Mouse (Mus musculus): ENCODE results near the gene Flot2. TPM values are rescaled to one million over a fixed set of nuclear protein-coding genes. Genes with fewer than 3 reads are reported as not detected.

The Flot2 gene
- polyA plus RNA-seq, 1 experiment from 2014 or later, result 49.5 TPM

DNA sequence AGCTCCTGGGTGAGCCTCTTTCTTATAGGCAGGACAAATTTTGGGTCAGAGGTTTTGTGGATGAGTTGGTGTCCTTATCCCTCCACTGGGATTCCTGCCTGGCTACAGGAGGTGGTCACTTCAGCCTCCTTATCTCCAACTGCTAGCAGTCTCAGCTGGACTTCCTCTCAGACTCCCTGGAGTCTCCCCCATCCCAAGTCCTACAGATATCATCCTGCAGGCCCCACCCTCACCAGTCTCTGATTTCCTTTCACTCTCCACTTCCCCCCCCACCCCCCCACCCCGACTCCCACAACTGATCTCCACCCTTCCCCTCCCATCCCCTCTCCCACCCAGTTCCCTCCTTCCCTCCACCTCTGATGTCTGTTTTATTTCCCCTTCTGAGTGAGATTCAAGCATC is 45.9 kb downstream of the Flot2 start:
- ATAC-seq (ENCODE audit: insufficient number of reproducible peaks, low FRiP score, low TSS enrichment, low read depth) (no peak), DNase-seq (ENCODE audit: low spot score) (no peak)
- Histone ChIP-seq H3K36me3 (ENCODE audit: control insufficient read depth, insufficient read depth, low read length) (no peaks in the 10 kb centered on the region), H3K27ac (replicated peaks; ENCODE audit: low read depth, low read length) (no peak overlapping the region), H3K9me3 (ENCODE audit: control insufficient read depth, low read length) (no peaks in the 10 kb centered on the region), H3K4me2 (ENCODE audit: low read depth, severe bottlenecking) (no peak overlapping the region), H3K27me3 (ENCODE audit: control insufficient read depth, insufficient read depth, low read length) (no peaks in the 10 kb centered on the region), H3K4me3 (ENCODE audit: low read depth, low read length) (no peak overlapping the region), H3K4me1 (ENCODE audit: control insufficient read depth, insufficient read depth, low read length) (no peaks in the 10 kb centered on the region), H3K9ac (ENCODE audit: low read length) (no peak overlapping the region)
- WGBS, result 36% methylated on average over 1 of the region's 1 CpGs

DNA sequence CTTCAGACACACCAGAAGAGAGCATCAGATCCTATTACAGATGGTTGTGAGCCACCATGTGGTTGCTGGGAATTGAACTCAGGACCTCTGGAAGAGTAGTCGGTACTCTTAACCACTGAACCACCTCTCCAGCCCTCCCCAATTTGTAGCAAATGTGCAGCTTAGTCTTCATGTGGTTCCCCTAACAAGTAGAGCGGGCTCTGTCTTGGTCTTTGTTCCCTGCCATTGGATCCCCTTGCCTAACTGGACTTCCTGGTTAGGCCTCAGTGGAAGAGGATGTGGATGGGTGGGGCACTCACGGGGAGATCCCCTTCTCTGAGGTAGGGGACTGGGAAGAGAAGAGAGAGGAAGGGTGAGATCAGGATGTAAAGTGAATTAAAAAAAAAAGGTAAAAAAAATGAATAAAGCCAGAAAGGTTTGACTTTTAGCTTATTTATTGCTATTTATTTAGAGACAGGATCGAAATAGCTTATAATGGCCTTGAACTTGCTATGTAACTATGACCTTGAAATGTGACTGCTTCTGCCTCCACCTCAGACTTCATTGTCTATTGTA is 49.3 kb downstream of the Flot2 start:
- ATAC-seq (ENCODE audit: insufficient number of reproducible peaks, low FRiP score, low TSS enrichment, low read depth), result no peak
- Histone ChIP-seq H3K36me3 (ENCODE audit: control insufficient read depth, insufficient read depth, low read length) (no peaks in the 10 kb centered on the region), H3K27ac (replicated peaks; ENCODE audit: low read depth, low read length) (no peak overlapping the region), H3K4me3 (ENCODE audit: low read depth, low read length) (no peak overlapping the region), H3K9me3 (ENCODE audit: control insufficient read depth, low read length) (no peaks in the 10 kb centered on the region), H3K27me3 (ENCODE audit: control insufficient read depth, insufficient read depth, low read length) (no peaks in the 10 kb centered on the region), H3K4me2 (ENCODE audit: low read depth, severe bottlenecking) (no peak overlapping the region), H3K4me1 (ENCODE audit: control insufficient read depth, insufficient read depth, low read length) (no peaks in the 10 kb centered on the region), H3K9ac (ENCODE audit: low read length) (no peak overlapping the region)
- 79% methylated on average over 4 of the region's 4 CpGs for WGBS
- no peak for DNase-seq (ENCODE audit: low spot score)

DNA sequence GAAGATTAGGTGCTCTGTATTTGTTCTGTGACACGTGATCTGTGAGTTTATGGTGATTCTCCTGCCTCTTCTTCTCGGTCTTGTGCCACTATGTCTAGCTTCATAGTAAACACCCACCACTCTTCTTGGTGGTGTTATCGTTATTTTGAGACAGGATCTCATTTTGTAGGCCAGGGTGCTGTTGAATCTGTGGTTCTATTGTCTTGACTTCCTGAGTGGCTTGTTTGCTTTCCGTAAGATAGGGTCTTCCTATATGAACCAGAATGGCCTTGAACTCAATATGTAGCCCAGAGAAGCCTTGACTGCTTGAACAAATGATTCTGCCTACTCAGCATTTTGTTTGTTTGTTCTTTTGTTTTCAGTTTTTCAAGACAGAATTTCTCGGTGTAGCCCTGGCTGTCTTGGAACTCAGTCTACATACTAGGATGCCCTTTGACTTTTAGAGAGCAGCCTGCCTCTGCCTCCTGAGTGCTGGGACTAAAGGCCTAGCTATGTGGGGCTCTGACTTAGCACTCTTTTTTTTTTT is 50.1 kb downstream of the Flot2 start:
- H3K27ac ChIP-seq (replicated peaks; ENCODE audit: low read depth, low read length), result no peak overlapping the region
- no peaks in the 10 kb centered on the region for H3K36me3 ChIP-seq (ENCODE audit: control insufficient read depth, insufficient read depth, low read length)
- no peaks in the 10 kb centered on the region for H3K27me3 ChIP-seq (ENCODE audit: control insufficient read depth, insufficient read depth, low read length)
- ATAC-seq (ENCODE audit: insufficient number of reproducible peaks, low FRiP score, low TSS enrichment, low read depth) (no peak), DNase-seq (ENCODE audit: low spot score) (no peak)
- no peaks in the 10 kb centered on the region for H3K4me1 ChIP-seq (ENCODE audit: control insufficient read depth, insufficient read depth, low read length)
- no peak overlapping the region for H3K4me3 ChIP-seq (ENCODE audit: low read depth, low read length)
- no peaks in the 10 kb centered on the region for H3K9me3 ChIP-seq (ENCODE audit: control insufficient read depth, low read length)
- no peak overlapping the region for H3K4me2 ChIP-seq (ENCODE audit: low read depth, severe bottlenecking)
- H3K9ac ChIP-seq (ENCODE audit: low read length), result no peak overlapping the region
- 88% methylated on average over 5 of the region's 5 CpGs for WGBS

DNA sequence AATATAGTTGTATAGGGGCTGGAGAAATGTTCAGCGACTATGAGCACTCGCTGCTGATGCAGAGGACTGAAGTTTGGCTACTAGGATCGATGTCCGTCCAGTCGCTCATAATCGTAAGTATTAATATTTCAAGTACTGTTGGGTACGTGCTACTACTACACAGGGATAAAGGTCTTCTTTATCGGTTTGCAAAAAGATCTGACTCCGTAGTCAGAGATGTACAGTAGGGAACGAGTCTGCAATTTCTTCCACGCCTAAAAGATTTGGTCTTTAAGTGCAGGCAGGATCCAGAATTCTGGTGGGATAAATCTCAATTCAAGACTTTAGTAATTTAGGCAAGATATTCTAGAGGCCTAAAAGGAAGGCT is 56.4 kb downstream of the Flot2 start:
- H3K4me3 ChIP-seq (ENCODE audit: low read depth, low read length), result peak overlapping the region; percentile 89
- H3K36me3 ChIP-seq (ENCODE audit: control insufficient read depth, insufficient read depth, low read length), result no peaks in the 10 kb centered on the region
- 53% methylated on average over 11 of the region's 11 CpGs for WGBS
- H3K9me3 ChIP-seq (ENCODE audit: control insufficient read depth, low read length), result no peaks in the 10 kb centered on the region
- no peak overlapping the region for H3K27ac ChIP-seq (replicated peaks; ENCODE audit: low read depth, low read length)
- peak overlapping the region; percentile 59; the same call in 1 of the 2 replicates for H3K4me2 ChIP-seq (ENCODE audit: low read depth, severe bottlenecking)
- DNase-seq (ENCODE audit: low spot score) (no peak), ATAC-seq (ENCODE audit: insufficient number of reproducible peaks, low FRiP score, low TSS enrichment, low read depth) (no peak)
- peak overlapping the region; percentile 74 for H3K9ac ChIP-seq (ENCODE audit: low read length)
- peaks cover 5% of the 10 kb centered on the region for H3K4me1 ChIP-seq (ENCODE audit: control insufficient read depth, insufficient read depth, low read length)
- H3K27me3 ChIP-seq (ENCODE audit: control insufficient read depth, insufficient read depth, low read length), result no peaks in the 10 kb centered on the region

DNA sequence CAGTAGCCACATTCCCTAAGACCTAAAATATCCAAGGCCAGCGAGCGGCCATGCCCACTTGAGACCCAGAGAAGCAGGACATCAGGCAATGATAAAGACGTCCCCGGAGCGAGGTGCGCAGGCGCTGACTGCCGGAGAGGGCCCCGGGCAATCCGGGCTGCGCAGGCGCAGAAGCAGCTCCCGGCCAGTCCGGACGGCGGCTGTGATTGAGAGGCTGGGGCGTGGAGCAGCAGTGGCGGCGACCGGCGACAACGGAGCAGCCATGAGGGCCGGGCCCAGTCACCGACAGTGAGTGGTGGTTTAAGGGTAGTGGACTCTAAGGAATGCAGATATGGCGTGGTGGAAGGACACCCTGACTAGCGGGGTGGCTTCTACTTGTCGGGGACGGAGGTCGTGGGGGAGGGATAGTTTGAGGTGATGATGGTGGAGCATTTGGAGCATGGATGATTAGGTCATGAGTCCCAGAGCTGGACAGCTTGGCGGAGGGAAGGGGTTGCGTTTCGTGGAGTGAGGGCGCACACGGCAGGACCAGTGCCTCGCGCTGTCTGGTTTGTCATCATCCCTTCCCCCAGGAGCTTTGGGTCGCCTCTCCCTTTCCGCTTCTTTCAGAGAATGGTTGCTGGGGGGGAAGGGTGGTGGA is 56.9 kb downstream of the Flot2 start, which contains the start of gene Fam222b:
Gene Fam222b, plus strand, starts transcription at position 157 of the 640 bp plus-strand sequence.
- H3K9ac ChIP-seq (ENCODE audit: low read length), result peak within 1 kb of the TSS; percentile 74
- H3K4me1 ChIP-seq (ENCODE audit: control insufficient read depth, insufficient read depth, low read length), result peaks cover 5% of the 10 kb centered on the region
- ATAC-seq (ENCODE audit: insufficient number of reproducible peaks, low FRiP score, low TSS enrichment, low read depth) (peak; percentile 91), DNase-seq (ENCODE audit: low spot score) (peak; percentile 92)
- H3K27me3 ChIP-seq (ENCODE audit: control insufficient read depth, insufficient read depth, low read length), result no peaks in the 10 kb centered on the region
- H3K27ac ChIP-seq (replicated peaks; ENCODE audit: low read depth, low read length), result no peak within 1 kb of the TSS; the same call in 1 of the 2 replicates
- under 1% methylated on average over 38 of the region's 38 CpGs for WGBS
- H3K4me2 ChIP-seq (ENCODE audit: low read depth, severe bottlenecking), result peak within 1 kb of the TSS; percentile 59
- no peaks in the 10 kb centered on the region for H3K36me3 ChIP-seq (ENCODE audit: control insufficient read depth, insufficient read depth, low read length)
- no peaks in the 10 kb centered on the region for H3K9me3 ChIP-seq (ENCODE audit: control insufficient read depth, low read length)
- H3K4me3 ChIP-seq (ENCODE audit: low read depth, low read length), result peak within 1 kb of the TSS; percentile 89

DNA sequence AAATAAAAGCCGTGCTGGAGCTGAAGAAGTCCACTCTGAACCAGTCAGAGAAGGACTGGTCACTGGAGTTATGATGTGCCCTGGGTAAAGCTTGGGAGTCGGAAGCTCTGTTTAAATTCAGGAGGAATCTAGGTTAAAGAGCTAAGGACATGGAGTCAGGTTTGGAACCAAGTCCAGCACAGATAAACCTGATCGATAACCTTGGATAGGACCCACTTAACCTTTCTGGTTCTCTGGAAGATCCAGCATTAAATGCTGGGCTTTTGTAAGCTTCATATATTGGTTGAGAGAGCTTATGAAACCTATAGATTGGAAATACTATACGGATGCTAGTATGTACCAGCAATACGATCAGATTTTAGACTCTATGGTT is 57.4 kb downstream of the Flot2 start:
- Histone ChIP-seq H3K4me3 (ENCODE audit: low read depth, low read length) (peak overlapping the region; percentile 89), H3K36me3 (ENCODE audit: control insufficient read depth, insufficient read depth, low read length) (no peaks in the 10 kb centered on the region), H3K9ac (ENCODE audit: low read length) (peak overlapping the region; percentile 74), H3K4me1 (ENCODE audit: control insufficient read depth, insufficient read depth, low read length) (peaks cover 5% of the 10 kb centered on the region), H3K27ac (replicated peaks; ENCODE audit: low read depth, low read length) (no peak overlapping the region), H3K27me3 (ENCODE audit: control insufficient read depth, insufficient read depth, low read length) (no peaks in the 10 kb centered on the region), H3K9me3 (ENCODE audit: control insufficient read depth, low read length) (no peaks in the 10 kb centered on the region), H3K4me2 (ENCODE audit: low read depth, severe bottlenecking) (peak overlapping the region; percentile 59)
- ATAC-seq (ENCODE audit: insufficient number of reproducible peaks, low FRiP score, low TSS enrichment, low read depth), result no peak
- DNase-seq (ENCODE audit: low spot score), result no peak
- WGBS, result 31% methylated on average over 5 of the region's 5 CpGs

DNA sequence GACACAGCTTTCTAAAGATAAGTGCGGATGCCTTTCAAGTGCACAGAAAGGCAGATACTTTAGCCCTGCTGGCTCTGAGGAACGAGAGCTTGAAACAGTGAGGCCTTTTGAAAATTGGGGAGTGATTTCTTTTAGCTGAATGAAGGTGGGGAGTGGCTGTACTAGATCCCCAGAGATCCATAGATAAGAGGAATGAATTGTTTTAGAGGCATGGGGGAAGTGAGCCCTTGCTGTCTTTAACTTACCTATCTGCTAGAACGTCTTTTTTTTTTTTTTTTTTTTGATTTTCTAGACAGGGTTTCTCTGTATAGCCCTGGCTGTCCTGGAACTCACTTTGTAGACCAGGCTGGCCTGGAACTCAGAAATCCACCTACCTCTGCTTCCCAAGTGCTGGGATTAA is 59.3 kb downstream of the Flot2 start:
- no peak overlapping the region for H3K9ac ChIP-seq (ENCODE audit: low read length)
- no peaks in the 10 kb centered on the region for H3K9me3 ChIP-seq (ENCODE audit: control insufficient read depth, low read length)
- H3K4me3 ChIP-seq (ENCODE audit: low read depth, low read length), result no peak overlapping the region
- H3K4me2 ChIP-seq (ENCODE audit: low read depth, severe bottlenecking), result no peak overlapping the region
- no peak for ATAC-seq (ENCODE audit: insufficient number of reproducible peaks, low FRiP score, low TSS enrichment, low read depth)
- no peaks in the 10 kb centered on the region; the same call in 1 of the 2 replicates for H3K36me3 ChIP-seq (ENCODE audit: control insufficient read depth, insufficient read depth, low read length)
- 72% methylated on average over 3 of the region's 3 CpGs for WGBS
- H3K4me1 ChIP-seq (ENCODE audit: control insufficient read depth, insufficient read depth, low read length), result peaks cover 5% of the 10 kb centered on the region
- no peaks in the 10 kb centered on the region for H3K27me3 ChIP-seq (ENCODE audit: control insufficient read depth, insufficient read depth, low read length)
- DNase-seq (ENCODE audit: low spot score), result no peak
- H3K27ac ChIP-seq (replicated peaks; ENCODE audit: low read depth, low read length), result no peak overlapping the region

DNA sequence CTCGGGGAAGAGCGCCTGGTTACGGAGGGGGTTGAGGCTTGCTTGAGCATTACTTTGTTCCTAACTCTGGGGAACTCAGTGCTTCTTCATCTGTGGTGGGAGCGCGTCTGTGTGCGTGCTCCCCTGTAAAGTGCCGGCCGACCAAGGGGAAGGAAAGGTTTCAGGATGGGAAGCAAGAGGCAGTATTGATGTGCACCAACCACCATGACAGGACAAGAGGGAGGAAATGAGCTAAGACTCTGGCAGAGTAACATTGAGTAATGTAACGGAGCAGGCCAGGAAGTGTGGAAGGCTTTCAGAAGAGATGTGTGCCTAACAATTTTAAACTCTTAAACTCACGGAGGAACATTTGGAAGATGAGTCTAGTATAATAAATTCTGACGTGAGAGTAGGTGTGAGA is 63.0 kb downstream of the Flot2 start:
- Histone ChIP-seq H3K4me1 (ENCODE audit: control insufficient read depth, insufficient read depth, low read length) (peaks cover 1% of the 10 kb centered on the region), H3K36me3 (ENCODE audit: control insufficient read depth, insufficient read depth, low read length) (no peaks in the 10 kb centered on the region; the same call in 1 of the 2 replicates), H3K9me3 (ENCODE audit: control insufficient read depth, low read length) (no peaks in the 10 kb centered on the region), H3K9ac (ENCODE audit: low read length) (no peak overlapping the region), H3K27ac (replicated peaks; ENCODE audit: low read depth, low read length) (no peak overlapping the region), H3K4me3 (ENCODE audit: low read depth, low read length) (no peak overlapping the region), H3K27me3 (ENCODE audit: control insufficient read depth, insufficient read depth, low read length) (no peaks in the 10 kb centered on the region), H3K4me2 (ENCODE audit: low read depth, severe bottlenecking) (no peak overlapping the region)
- 92% methylated on average over 11 of the region's 11 CpGs for WGBS
- DNase-seq (ENCODE audit: low spot score), result no peak
- ATAC-seq (ENCODE audit: insufficient number of reproducible peaks, low FRiP score, low TSS enrichment, low read depth), result no peak

All from limb, embryonic 11.5 days (tissue).